Mouse (Mus musculus) stomach, postnatal 0 days (tissue): ENCODE measurements at regions not wholly inside any gene's neighbourhood (a gene's known extent, or its start where the extent isn't known, plus 50 kb on each side); places are given as distances from the start of the nearest gene placed in this dataset.

Experiments
- CTCF ChIP-seq: IDR thresholded peaks from 2 replicates; pipeline ENCODE4 v1.5.1; 2016; ENCODE audit warnings: antibody characterized with exemption, low read depth, mild to moderate bottlenecking, moderate library complexity
- EP300 ChIP-seq: optimal IDR thresholded peaks from 2 replicates; pipeline ENCODE3; 2016; ENCODE audit warnings: antibody characterized with exemption

GRCm38 (mm10) chr14:48332193-48332592 is 113.7 kb upstream of the Tmem260 start:
- TF ChIP-seq CTCF (no peak), EP300 (no peak)
